Mouse (Mus musculus): ENCODE measurements at regions not wholly inside any gene's neighbourhood (a gene's known extent, or its start where the extent isn't known, plus 50 kb on each side); places are given as distances from the start of the nearest gene placed in this dataset.

GRCm38 (mm10) chr10:95755429-95755828 lies 82.2 kb upstream of the Anapc15-ps start:
- TF ChIP-seq CTCF (IDR thresholded peaks at IDR 0.05) = no peak
- no peak for TF ChIP-seq EP300 (IDR thresholded peaks at IDR 0.05)
